Mouse (Mus musculus) MEL (cell line): ENCODE data around the gene Cbx5. TPM values are rescaled to one million over a fixed set of nuclear protein-coding genes. Genes with fewer than 3 reads are reported as not detected.
A peak's percentile ranks its signal among the peaks of the same experiment; 100 is the strongest.

Source experiments
- DNase-seq: peaks from one replicate; pipeline ENCODE4 v3.0.0; 2011; ENCODE audit warnings: low read depth, low spot score
- H3K27ac ChIP-seq: 2 replicates; pipeline ENCODE4 v1.5.1; 2012; ENCODE audit warnings: low read depth, mild to moderate bottlenecking, control low read depth, low read length, moderate library complexity; ENCODE audit not compliant: control insufficient read depth
- H3K27me3 ChIP-seq, 2 experiments: fragments of 150-350 bp in 1 of 2; sonication (generic) in 1 of 2; 2 replicates each; pipeline ENCODE4 v1.6.1; 2012; ENCODE audit warnings: low read length in 2 of 2, mild to moderate bottlenecking in 2 of 2, improper control_type of control experiment in 1 of 2, moderate library complexity in 1 of 2; ENCODE audit not compliant: insufficient read depth in 2 of 2, control insufficient read depth in 1 of 2
- H3K36me3 ChIP-seq, 2 experiments: 2 replicates each; pipeline ENCODE4 v1.6.1; 2012 to 2014; ENCODE audit warnings: low read length in 2 of 2, improper control_type of control experiment in 1 of 2, inconsistent platforms in 1 of 2, mild to moderate bottlenecking in 1 of 2; ENCODE audit not compliant: insufficient read depth in 2 of 2, control insufficient read depth in 1 of 2
- H3K4me1 ChIP-seq, 2 experiments: fragments of 150-350 bp in 1 of 2; sonication (generic) in 1 of 2; 2 replicates each; pipeline ENCODE4 v1.6.1; 2012; ENCODE audit warnings: low read length in 2 of 2, improper control_type of control experiment in 1 of 2, mild to moderate bottlenecking in 1 of 2; ENCODE audit not compliant: insufficient read depth in 2 of 2, control insufficient read depth in 1 of 2
- H3K4me3 ChIP-seq, 2 experiments: fragments of 150-350 bp in 1 of 2; sonication (generic) in 1 of 2; 2 replicates each; pipeline ENCODE4 v1.5.1; 2012; ENCODE audit warnings: low read depth in 2 of 2, low read length in 2 of 2, mild to moderate bottlenecking in 2 of 2, moderate library complexity in 2 of 2, control low read depth in 1 of 2, improper control_type of control experiment in 1 of 2; ENCODE audit not compliant: control insufficient read depth in 1 of 2, insufficient read depth in 1 of 2
- H3K79me2 ChIP-seq: 2 replicates; pipeline ENCODE4 v1.6.1; 2012; ENCODE audit warnings: mild to moderate bottlenecking, low read length, moderate library complexity; ENCODE audit not compliant: control insufficient read depth, poor library complexity, insufficient read depth
- H3K9ac ChIP-seq: 2 replicates; pipeline ENCODE4 v1.6.1; 2012; ENCODE audit warnings: low read depth, mild to moderate bottlenecking, control low read depth, low read length, moderate library complexity; ENCODE audit not compliant: control insufficient read depth, poor library complexity, severe bottlenecking
- H3K9me3 ChIP-seq: fragments of 150-350 bp; sonication (generic); replicated peaks from 2 replicates; pipeline ENCODE4 v1.6.1; 2012; ENCODE audit warnings: mild to moderate bottlenecking, low read length, improper control_type of control experiment, moderate library complexity; ENCODE audit not compliant: insufficient read depth
- CHD1 ChIP-seq: IDR thresholded peaks from 2 replicates; pipeline ENCODE4 v1.6.1; 2012; ENCODE audit warnings: low read depth, mild to moderate bottlenecking, inconsistent platforms, low read length, improper control_type of control experiment
- CHD2 ChIP-seq: IDR thresholded peaks from 2 replicates; pipeline ENCODE4 v1.6.1; 2011; ENCODE audit warnings: low read length, improper control_type of control experiment
- CTCF ChIP-seq, 3 experiments: IDR thresholded peaks in 2 of 3; conservative IDR thresholded peaks in 1 of 3; 2 replicates each; pipeline ENCODE4 v1.5.1; 2011 to 2012; ENCODE audit warnings: low read length in 3 of 3, low read depth in 2 of 3, mild to moderate bottlenecking in 2 of 3, improper control_type of control experiment in 1 of 3, inconsistent platforms in 1 of 3, mixed read lengths in 1 of 3, moderate library complexity in 1 of 3; ENCODE audit not compliant: control insufficient read depth in 1 of 3, insufficient read depth in 1 of 3, poor library complexity in 1 of 3, severe bottlenecking in 1 of 3
- E2F4 ChIP-seq: IDR thresholded peaks from 2 replicates; pipeline ENCODE4 v1.6.1; 2011; ENCODE audit warnings: low read depth, low read length, improper control_type of control experiment, borderline replicate concordance
- EP300 ChIP-seq, 2 experiments: IDR thresholded peaks; 2 replicates each; pipeline ENCODE4 v1.6.1; 2011; ENCODE audit warnings: improper control_type of control experiment in 2 of 2, low read length in 2 of 2, low read depth in 1 of 2, mild to moderate bottlenecking in 1 of 2
- GABPA ChIP-seq: IDR thresholded peaks from 2 replicates; pipeline ENCODE4 v1.6.1; 2012; ENCODE audit warnings: low read depth, mild to moderate bottlenecking, inconsistent platforms, low read length, improper control_type of control experiment, moderate library complexity
- HCFC1 ChIP-seq: IDR thresholded peaks from 2 replicates; pipeline ENCODE4 v1.6.1; 2012; ENCODE audit warnings: low read depth, mild to moderate bottlenecking, inconsistent platforms, low read length, improper control_type of control experiment, moderate library complexity
- MAX ChIP-seq: IDR thresholded peaks from 2 replicates; pipeline ENCODE4 v1.6.1; 2011; ENCODE audit warnings: low read length, improper control_type of control experiment
- MAZ ChIP-seq: IDR thresholded peaks from 2 replicates; pipeline ENCODE4 v1.6.1; 2012; ENCODE audit warnings: low read depth, mild to moderate bottlenecking, inconsistent platforms, low read length, improper control_type of control experiment
- MEF2A ChIP-seq: IDR thresholded peaks from 2 replicates; pipeline ENCODE4 v1.6.1; 2014; ENCODE audit warnings: low read depth, mild to moderate bottlenecking, inconsistent platforms, low read length, improper control_type of control experiment; ENCODE audit not compliant: poor library complexity, insufficient replicate concordance, severe bottlenecking; ENCODE audit errors: extremely low read depth
- MYB ChIP-seq: IDR thresholded peaks from 2 replicates; pipeline ENCODE4 v1.6.1; 2011; ENCODE audit warnings: mild to moderate bottlenecking, low read depth, low read length, improper control_type of control experiment
- MYC ChIP-seq: IDR thresholded peaks from 2 replicates; pipeline ENCODE4 v1.6.1; 2011; ENCODE audit warnings: low read depth, mild to moderate bottlenecking, low read length, improper control_type of control experiment, moderate library complexity
- POLR2A ChIP-seq, 2 experiments: IDR thresholded peaks; 2 replicates each; pipeline ENCODE4 v1.6.1; 2011 to 2012; ENCODE audit warnings: low read length in 2 of 2, mild to moderate bottlenecking in 2 of 2, control low read depth in 1 of 2, improper control_type of control experiment in 1 of 2, low read depth in 1 of 2, moderate library complexity in 1 of 2; ENCODE audit not compliant: control insufficient read depth in 1 of 2, insufficient read depth in 1 of 2, poor library complexity in 1 of 2
- SIN3A ChIP-seq: IDR thresholded peaks from 2 replicates; pipeline ENCODE4 v1.6.1; 2012; ENCODE audit warnings: low read length, improper control_type of control experiment, inconsistent platforms
- SMC3 ChIP-seq: IDR thresholded peaks from 2 replicates; pipeline ENCODE4 v1.6.1; 2011; ENCODE audit warnings: low read depth, low read length, improper control_type of control experiment
- UBTF ChIP-seq: IDR thresholded peaks from 2 replicates; pipeline ENCODE4 v1.6.1; 2012; ENCODE audit warnings: low read depth, mild to moderate bottlenecking, inconsistent platforms, low read length, improper control_type of control experiment, moderate library complexity, borderline replicate concordance; ENCODE audit not compliant: insufficient read depth
- USF1 ChIP-seq: IDR thresholded peaks from 2 replicates; pipeline ENCODE4 v1.6.1; 2014; ENCODE audit warnings: low read depth, mild to moderate bottlenecking, inconsistent platforms, low read length, improper control_type of control experiment, moderate library complexity
- ZKSCAN1 ChIP-seq: IDR thresholded peaks from 2 replicates; pipeline ENCODE4 v1.6.1; 2012; ENCODE audit warnings: low read depth, mild to moderate bottlenecking, inconsistent platforms, low read length, improper control_type of control experiment, moderate library complexity
- ZMIZ1 ChIP-seq: IDR thresholded peaks from 2 replicates; pipeline ENCODE4 v1.6.1; 2012; ENCODE audit warnings: low read depth, mild to moderate bottlenecking, inconsistent platforms, low read length, improper control_type of control experiment, moderate library complexity
- ZNF384 ChIP-seq: IDR thresholded peaks from 2 replicates; pipeline ENCODE4 v1.6.1; 2012; ENCODE audit warnings: low read depth, mild to moderate bottlenecking, inconsistent platforms, low read length, improper control_type of control experiment
- polyA plus RNA-seq, 2 experiments: library from polyadenylated mRNA; stranded (reverse) in 1 of 2; unstranded in 1 of 2; fragments of >175 nt in 1 of 2; fragments of >200 nt in 1 of 2; gene quantifications; 2 replicates each; pipeline versions ENCODE4 v1.2.1 to v1.2.4; 2012; ENCODE audit warnings: low replicate concordance in 2 of 2, low read depth in 1 of 2; ENCODE audit not compliant: insufficient read length in 2 of 2, insufficient read depth in 1 of 2, missing spikeins in 1 of 2
- total RNA-seq: library from RNA; depleted of rRNA; stranded (reverse); fragments of 300-350 nt; gene quantifications from 2 replicates; pipeline ENCODE4 v1.2.3, GENCODE M21; 2012

Gene Cbx5
- total and polyA plus RNA-seq, 3 experiments = 39.8 to 67.1 (median 42.4) TPM

DNA sequence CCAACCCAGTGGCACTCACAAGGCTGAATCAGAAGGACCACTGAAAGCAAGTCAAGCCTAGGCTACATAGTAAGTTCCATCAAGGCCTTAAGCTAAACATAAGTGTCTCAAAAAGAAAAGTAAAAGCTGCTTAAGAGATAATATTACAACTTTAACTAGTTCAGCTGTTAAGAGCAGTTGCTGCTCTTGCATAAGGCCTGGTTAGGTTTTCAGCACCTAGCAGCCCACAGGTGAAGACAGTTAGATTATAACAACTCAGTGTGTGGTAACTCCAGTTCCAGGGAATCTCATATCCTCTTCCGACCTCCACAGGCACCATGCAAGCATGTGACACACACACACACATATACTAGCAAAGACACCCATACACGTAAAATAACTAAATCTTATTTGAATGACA lies 12.0 kb downstream of the Cbx5 start:
- Histone ChIP-seq H3K79me2 (peaks cover 28% of the 10 kb centered on the region), H3K4me1 (peaks cover 0 to 4% of the 10 kb centered on the region in 2 experiments; a peak in 1 of 4 replicates), H3K36me3 (peaks cover 2 to 4% of the 10 kb centered on the region in 2 experiments), H3K9ac (no peak overlapping the region), H3K27me3 (no peaks in the 10 kb centered on the region), H3K27ac (no peak overlapping the region), H3K4me3 (no peak overlapping the region), H3K9me3 (no peaks in the 10 kb centered on the region)
- TF ChIP-seq POLR2A (IDR thresholded peaks at IDR 0.05; ENCODE audit: control insufficient read depth in 1 of 2, insufficient read depth in 1 of 2, low read depth in 1 of 2, low read length in 2 of 2, poor library complexity in 1 of 2) (no peak), HCFC1 (no peak), MAX (no peak), E2F4 (no peak)
- DNase-seq = no peak

DNA sequence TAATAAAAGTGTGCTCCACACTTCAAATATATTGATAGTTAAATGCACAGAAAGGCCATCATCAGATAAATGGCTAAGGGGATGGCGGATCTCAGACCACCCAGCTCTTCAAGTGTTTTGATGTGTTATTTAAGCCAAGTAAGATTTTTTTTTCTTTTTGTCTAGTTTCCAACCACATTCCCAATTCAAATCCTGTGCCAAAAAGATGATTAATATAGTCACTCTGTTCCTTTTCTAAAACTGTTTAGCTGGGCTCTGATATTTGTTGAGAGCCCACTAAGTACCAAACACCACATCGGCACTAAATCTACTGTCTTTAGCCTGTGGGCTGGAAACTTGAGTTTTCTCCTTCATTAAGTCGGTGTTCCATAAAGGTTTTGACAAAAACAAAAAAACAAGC lies 12.6 kb downstream of the Cbx5 start:
- TF ChIP-seq UBTF (no peak), SIN3A (no peak), HCFC1 (no peak), CHD1 (no peak)
- peaks cover 26% of the 10 kb centered on the region for H3K79me2 ChIP-seq
- no peaks in the 10 kb centered on the region for H3K9me3 ChIP-seq
- no peak overlapping the region for H3K9ac ChIP-seq
- no peaks in the 10 kb centered on the region for H3K27me3 ChIP-seq
- H3K36me3 ChIP-seq = peaks cover 2% of the 10 kb centered on the region in 2 experiments
- no peak for DNase-seq
- H3K4me3 ChIP-seq = no peak overlapping the region
- no peak overlapping the region for H3K27ac ChIP-seq
- peaks cover 0 to 4% of the 10 kb centered on the region in 2 experiments; a peak in 1 of 4 replicates for H3K4me1 ChIP-seq

DNA sequence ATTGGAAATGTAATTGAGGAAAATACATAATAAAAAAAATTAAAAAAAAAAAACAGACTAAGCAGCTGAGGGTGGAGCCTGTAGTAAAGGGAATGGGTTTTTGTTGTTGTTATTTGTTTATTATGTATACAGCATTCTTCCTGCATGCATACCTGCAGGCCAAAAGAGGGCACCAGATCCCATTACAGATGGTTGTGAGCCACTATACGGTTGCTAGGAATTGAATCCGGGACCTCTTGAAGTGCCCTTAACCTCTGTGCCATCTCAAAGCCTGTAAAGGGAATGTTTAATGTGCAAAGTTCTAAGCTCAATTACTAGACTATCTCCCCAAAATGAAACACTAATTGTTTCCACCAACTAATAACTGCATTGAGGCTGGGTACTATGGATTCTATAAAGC lies 15.5 kb downstream of the Cbx5 start:
- Histone ChIP-seq H3K36me3 (peaks cover 0 to 2% of the 10 kb centered on the region in 2 experiments; a peak in 3 of 4 replicates), H3K27ac (no peak overlapping the region), H3K4me3 (no peak overlapping the region), H3K27me3 (no peaks in the 10 kb centered on the region), H3K9ac (no peak overlapping the region), H3K9me3 (no peaks in the 10 kb centered on the region), H3K4me1 (peaks cover 0 to 2% of the 10 kb centered on the region in 2 experiments; a peak in 1 of 4 replicates), H3K79me2 (peaks cover 32% of the 10 kb centered on the region)
- DNase-seq = no peak
- TF ChIP-seq CTCF (IDR thresholded peaks at IDR 0.05 in 2 of 3, conservative IDR thresholded peaks at IDR 0.05 in 1 of 3; ENCODE audit: control insufficient read depth in 1 of 3, insufficient read depth in 1 of 3, low read depth in 2 of 3, low read length in 3 of 3, poor library complexity in 1 of 3, severe bottlenecking in 1 of 3) = peak in 1 of 3 experiments; percentile 17; a peak in 1 of 6 replicates
- no peak for TF ChIP-seq ZKSCAN1

DNA sequence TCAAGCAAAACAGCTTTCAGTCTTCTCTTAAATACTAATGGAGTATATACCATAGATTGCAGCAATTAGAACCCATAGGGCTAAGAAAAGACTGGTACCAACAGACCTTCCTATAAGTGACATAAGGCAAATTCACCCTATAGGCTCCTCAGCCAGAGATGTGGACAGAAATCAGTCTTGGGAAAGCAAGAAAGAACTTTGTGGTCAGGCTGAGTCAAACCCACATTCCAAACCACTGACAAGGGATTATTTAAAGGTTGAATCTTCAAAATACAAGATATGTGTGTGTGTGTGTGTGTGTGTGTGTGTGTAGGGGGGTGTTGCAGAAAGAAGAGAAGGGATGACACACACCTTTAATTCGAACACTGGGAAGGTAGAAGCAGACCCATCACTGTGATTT lies 18.2 kb downstream of the Cbx5 start:
- Histone ChIP-seq H3K9ac (no peak overlapping the region), H3K79me2 (peaks cover 27% of the 10 kb centered on the region), H3K27me3 (no peaks in the 10 kb centered on the region), H3K36me3 (peaks cover 2 to 4% of the 10 kb centered on the region in 2 experiments; a peak in 3 of 4 replicates), H3K27ac (no peak overlapping the region), H3K4me1 (peaks cover 0 to 5% of the 10 kb centered on the region in 2 experiments; a peak in 2 of 4 replicates), H3K4me3 (no peak overlapping the region), H3K9me3 (no peaks in the 10 kb centered on the region)
- DNase-seq = no peak
- no peak for TF ChIP-seq ZKSCAN1
- TF ChIP-seq CTCF (IDR thresholded peaks at IDR 0.05 in 2 of 3, conservative IDR thresholded peaks at IDR 0.05 in 1 of 3; ENCODE audit: control insufficient read depth in 1 of 3, insufficient read depth in 1 of 3, low read depth in 2 of 3, low read length in 3 of 3, poor library complexity in 1 of 3, severe bottlenecking in 1 of 3) = no peak
- no peak for TF ChIP-seq SMC3
- no peak for TF ChIP-seq MEF2A
- TF ChIP-seq ZMIZ1 = no peak
- TF ChIP-seq MAX = no peak
- TF ChIP-seq HCFC1 = no peak
- TF ChIP-seq UBTF = no peak
- no peak for TF ChIP-seq ZNF384
- no peak for TF ChIP-seq MYC
- no peak for TF ChIP-seq EP300 (IDR thresholded peaks at IDR 0.05; ENCODE audit: low read depth in 1 of 2, low read length in 2 of 2)
- no peak for TF ChIP-seq MYB
- TF ChIP-seq USF1 = no peak
- no peak for TF ChIP-seq MAZ
- no peak for TF ChIP-seq CHD2
- no peak for TF ChIP-seq GABPA
